Mouse (Mus musculus) layer of hippocampus, adult 2 months (tissue): ENCODE results near the gene Cd44. TPM values are rescaled to one million over a fixed set of nuclear protein-coding genes. Genes with fewer than 3 reads are reported as not detected.

Experiments
- DNase-seq, 2 experiments: peaks; one replicate each; pipeline ENCODE4 v3.0.0; 2022; ENCODE audit warnings: low spot score in 2 of 2
- H3K27ac ChIP-seq: fragments of 200-600 bp; 2 replicates; pipeline ENCODE4 v1.8.1; 2022
- H3K4me3 ChIP-seq: fragments of 200-600 bp; 2 replicates; pipeline ENCODE4 v1.8.1; 2022; ENCODE audit warnings: mild to moderate bottlenecking
- CTCF ChIP-seq: fragments of 200-600 bp; conservative IDR thresholded peaks from 2 replicates; pipeline ENCODE4 v1.8.1; 2022; ENCODE audit warnings: antibody characterized with exemption, mild to moderate bottlenecking, moderate library complexity
- total RNA-seq, 2 experiments: library from RNA; stranded (reverse); gene quantifications; 2 replicates each; pipeline ENCODE4 v1.2.3; 2021

Gene Cd44
- total RNA-seq, 2 experiments from 2014 or later: 3.1 to 3.2 TPM

- no peak for DNase-seq
- peak overlapping the region; percentile 52 for H3K4me3 ChIP-seq
- TF ChIP-seq CTCF: no peak
- no peak overlapping the region for H3K27ac ChIP-seq
These were observed 361 bp upstream of the Cd44 start for GRCm38 (mm10) chr2:102901828-102902223.

- no peak overlapping the region for H3K4me3 ChIP-seq
- no peak for TF ChIP-seq CTCF
- no peak for DNase-seq
- no peak overlapping the region for H3K27ac ChIP-seq
These were observed 1.2 kb downstream of the Cd44 start for GRCm38 (mm10) chr2:102900230-102900721.

- no peak for TF ChIP-seq CTCF
- Histone ChIP-seq H3K4me3 (no peak overlapping the region), H3K27ac (no peak overlapping the region)
- DNase-seq: no peak
These were observed 2.2 kb downstream of the Cd44 start for GRCm38 (mm10) chr2:102899238-102899637.

GRCm38 (mm10) chr2:102898585-102898984 lies 2.9 kb downstream of the Cd44 start:
- Histone ChIP-seq H3K4me3 (no peak overlapping the region), H3K27ac (no peak overlapping the region)
- DNase-seq: no peak
- TF ChIP-seq CTCF: no peak

DNA sequence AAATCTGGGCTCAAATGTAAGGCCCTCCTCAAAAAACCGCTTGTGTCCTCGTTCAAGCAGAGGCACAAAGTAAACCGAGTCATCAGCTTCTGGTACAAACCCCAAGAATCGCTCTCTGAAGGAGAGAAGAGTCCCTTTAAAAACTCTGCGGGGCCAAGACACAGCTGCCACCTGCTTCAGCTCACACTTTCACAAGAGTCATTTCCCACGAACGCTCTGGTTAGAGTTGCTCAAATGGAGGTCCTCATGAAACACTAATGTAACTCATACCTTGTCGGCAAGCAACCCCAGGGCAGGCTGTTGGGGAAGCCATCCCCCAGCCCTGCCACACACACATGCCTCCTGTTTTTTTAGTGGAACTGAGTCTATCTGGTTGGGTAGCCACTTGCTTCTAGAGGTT lies 5.3 kb downstream of the Cd44 start:
- Histone ChIP-seq H3K4me3 (no peak overlapping the region), H3K27ac (no peak overlapping the region)
- no peak for DNase-seq
- TF ChIP-seq CTCF: no peak

DNA sequence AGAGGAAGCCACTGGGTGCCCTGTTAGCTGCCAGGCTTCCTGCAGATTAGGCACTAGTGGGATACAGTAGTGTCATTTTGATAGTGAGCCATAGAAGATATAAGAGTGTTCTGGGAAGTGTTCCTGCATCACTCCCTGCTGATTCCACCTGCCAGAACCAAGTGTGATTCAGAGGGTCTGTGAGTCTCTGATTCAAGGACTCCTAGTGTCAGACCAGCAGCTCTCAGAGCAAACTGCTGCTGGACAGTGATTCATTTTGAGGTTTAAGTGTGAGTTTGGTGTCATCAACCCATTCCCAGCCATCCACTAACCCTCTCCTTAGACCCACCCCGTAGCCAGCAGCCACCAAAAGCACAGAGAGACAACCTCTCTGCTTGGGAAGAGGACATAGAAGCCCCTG lies 6.3 kb downstream of the Cd44 start:
- no peak for DNase-seq
- TF ChIP-seq CTCF: no peak
- no peak overlapping the region for H3K4me3 ChIP-seq
- H3K27ac ChIP-seq: no peak overlapping the region

DNA sequence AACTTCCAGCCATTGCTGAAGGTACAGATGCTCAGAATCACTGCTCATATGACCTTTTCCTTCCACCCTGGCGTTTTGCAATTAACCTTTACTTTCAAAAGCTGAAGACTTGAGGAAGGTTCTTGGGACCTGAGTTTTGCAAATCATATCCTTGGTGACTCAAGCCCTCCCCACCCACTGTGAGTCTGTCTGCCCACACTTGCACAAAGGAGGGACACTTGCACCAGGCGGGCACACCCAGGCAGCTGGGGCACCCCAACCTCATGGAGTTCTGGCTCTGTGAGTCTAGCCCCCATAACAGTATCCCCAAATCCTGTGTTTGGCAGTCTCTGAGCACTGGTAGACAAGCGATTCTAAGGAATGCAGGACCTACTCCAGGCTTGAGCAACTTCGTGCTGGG lies 6.7 kb downstream of the Cd44 start:
- Histone ChIP-seq H3K27ac (no peak overlapping the region), H3K4me3 (no peak overlapping the region)
- no peak for DNase-seq
- no peak for TF ChIP-seq CTCF

GRCm38 (mm10) chr2:102888688-102889225 lies 12.7 kb downstream of the Cd44 start:
- DNase-seq: no peak
- H3K27ac ChIP-seq: no peak overlapping the region
- no peak for TF ChIP-seq CTCF
- H3K4me3 ChIP-seq: no peak overlapping the region

DNA sequence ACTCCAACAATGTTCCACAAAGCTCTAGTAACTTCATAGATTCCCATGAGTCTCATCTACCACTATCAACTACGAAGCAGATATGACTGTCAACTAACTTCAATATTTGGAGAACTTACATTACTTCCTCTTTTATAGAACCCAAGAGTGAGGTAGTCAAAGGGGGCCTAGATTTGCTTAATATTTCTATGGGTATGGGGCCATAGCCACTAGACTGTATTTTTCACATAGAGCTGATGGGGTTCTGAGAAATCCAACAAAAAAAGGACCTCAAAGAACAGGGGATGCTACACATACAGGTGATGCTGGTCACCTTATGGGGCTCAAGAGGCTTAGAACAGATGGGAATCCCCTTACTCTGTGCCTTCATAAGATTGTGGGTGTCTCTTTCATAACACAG lies 14.3 kb downstream of the Cd44 start:
- no peak for DNase-seq
- Histone ChIP-seq H3K27ac (no peak overlapping the region), H3K4me3 (no peak overlapping the region)
- TF ChIP-seq CTCF: no peak

GRCm38 (mm10) chr2:102886306-102886935 lies 15.0 kb downstream of the Cd44 start:
- no peak overlapping the region for H3K4me3 ChIP-seq
- H3K27ac ChIP-seq: no peak overlapping the region
- TF ChIP-seq CTCF: no peak
- DNase-seq: no peak

DNA sequence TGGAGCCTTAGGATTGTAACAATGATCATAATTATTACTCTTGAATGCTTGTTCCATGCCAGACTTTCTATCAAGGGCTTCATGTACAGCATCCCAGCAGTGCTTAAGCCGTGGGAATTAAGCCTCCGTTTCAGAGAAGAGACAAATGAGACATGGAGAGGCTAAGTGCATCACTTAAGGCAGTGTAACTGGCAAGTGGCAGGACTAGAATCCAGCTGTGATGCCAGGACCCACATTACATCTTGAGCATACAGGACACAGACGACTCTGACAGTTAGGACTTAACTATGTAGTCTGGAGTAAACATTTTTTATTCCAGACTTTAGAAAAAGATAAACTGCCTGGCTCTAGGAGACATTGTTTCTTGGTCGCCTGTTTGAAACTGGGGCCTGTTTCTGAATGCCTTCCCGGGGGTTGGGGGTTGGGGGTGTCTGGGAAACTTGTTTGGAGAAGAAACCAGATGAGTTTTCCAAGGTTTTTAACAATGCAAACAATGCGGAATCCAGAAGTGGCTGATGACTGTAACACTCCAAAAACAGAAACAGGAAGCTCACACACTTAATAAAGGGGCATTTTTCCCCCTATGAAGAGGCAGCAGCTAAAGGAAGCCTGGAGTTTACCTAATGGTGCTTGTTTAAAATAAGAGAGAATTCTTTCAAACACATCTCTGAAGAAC lies 18.7 kb downstream of the Cd44 start:
- Histone ChIP-seq H3K4me3 (no peak overlapping the region), H3K27ac (peak overlapping the region; percentile 39; the same call in 1 of the 2 replicates)
- no peak for DNase-seq
- TF ChIP-seq CTCF: no peak

- Histone ChIP-seq H3K27ac (peak overlapping the region; percentile 39; the same call in 1 of the 2 replicates), H3K4me3 (no peak overlapping the region)
- TF ChIP-seq CTCF: no peak
- DNase-seq: no peak
These were observed 19.4 kb downstream of the Cd44 start for GRCm38 (mm10) chr2:102882004-102882588.

GRCm38 (mm10) chr2:102878513-102878912 lies 23.0 kb downstream of the Cd44 start:
- no peak overlapping the region for H3K27ac ChIP-seq
- no peak overlapping the region for H3K4me3 ChIP-seq
- DNase-seq: no peak
- no peak for TF ChIP-seq CTCF
